Mouse (Mus musculus): ENCODE results near the gene Matn3. TPM values are rescaled to one million over a fixed set of nuclear protein-coding genes. Genes with fewer than 3 reads are reported as not detected.

Gene Matn3
- not detected for total RNA-seq (2021)
- long read RNA-seq, experiment 1 = 0 reads
- long read RNA-seq, experiment 2 = 0 reads

DNA sequence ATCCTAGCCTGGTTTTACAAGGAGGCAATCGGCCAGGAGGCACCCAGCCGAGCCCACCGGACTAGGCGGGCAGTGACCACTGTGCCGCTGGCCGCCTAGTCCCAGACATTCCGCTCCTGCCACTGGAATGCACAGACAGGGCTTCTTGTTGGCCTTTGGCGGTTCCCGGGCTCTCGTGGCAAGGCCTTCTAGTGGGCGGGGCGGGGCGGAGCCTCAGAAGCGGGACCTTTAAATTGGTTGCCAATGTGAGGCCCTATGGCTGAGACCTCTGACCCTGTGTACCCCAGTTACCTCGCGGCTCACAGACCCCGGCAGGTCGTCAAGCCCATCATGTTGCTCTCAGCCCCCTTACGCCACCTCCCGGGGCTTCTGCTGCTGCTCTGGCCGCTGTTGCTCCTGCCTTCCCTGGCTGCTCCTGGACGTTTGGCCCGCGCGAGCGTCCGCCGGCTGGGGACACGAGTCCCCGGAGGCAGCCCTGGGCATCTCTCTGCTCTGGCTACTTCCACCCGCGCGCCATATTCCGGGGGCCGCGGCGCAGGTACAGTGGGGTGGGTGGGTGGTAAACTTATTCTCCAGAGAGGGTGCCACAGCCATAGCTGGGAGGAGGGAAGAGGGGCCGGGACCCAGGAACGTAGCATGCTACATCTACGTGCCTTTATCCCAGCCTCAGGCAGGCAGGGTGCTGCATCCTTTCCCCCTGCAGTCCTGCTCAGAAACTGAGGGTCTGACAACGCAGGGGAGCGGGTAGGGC lies at the start of gene Matn3:
TSS of gene Matn3 (plus strand) at position 216 of the 751 bp plus-strand sequence.
- peak; percentile 80 for DNase-seq (ENCODE audit: low spot score)

DNA sequence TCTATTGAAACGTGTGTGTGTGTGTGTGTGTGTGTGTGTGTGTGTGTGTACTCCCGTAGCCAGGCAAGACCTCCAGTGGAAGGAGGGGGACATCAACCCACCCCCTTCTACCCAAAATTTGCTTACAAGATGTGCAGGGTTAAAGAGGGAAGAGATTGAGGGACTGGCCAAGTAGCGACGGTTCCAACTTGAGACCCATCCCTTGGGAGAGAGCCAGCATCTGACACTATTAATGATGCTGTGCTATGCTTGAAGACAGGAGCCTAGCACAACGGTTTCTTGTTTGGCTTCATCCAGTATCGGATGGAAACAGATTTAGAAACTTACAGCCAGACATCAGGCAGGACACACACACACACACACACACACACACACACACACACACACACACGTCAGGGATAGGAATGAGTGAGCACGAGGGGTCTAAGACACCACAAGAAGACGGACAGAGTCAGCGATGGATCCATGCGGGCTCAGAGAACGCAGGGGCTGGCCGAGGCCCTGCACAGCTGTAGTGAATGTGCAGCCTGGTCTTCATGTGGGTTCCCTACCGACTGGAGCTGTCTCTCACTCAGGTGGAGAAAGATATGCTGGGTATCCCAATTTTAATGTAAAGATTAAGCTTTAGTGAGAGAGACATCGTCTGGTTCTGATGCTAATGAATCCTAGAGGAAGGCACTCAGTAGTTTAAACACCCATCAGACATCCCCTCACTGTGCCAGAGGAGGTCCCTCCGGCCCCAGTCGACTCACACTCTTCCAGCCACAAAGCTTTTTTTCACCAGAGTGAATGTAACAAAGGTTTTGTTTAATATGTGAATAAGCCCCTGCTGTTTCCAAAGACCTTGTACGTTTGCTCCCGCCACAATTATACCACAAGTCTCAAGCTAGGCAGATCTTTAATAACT lies 48.6 kb upstream of the Matn3 start:
- DNase-seq (ENCODE audit: low spot score) = no peak

DNA sequence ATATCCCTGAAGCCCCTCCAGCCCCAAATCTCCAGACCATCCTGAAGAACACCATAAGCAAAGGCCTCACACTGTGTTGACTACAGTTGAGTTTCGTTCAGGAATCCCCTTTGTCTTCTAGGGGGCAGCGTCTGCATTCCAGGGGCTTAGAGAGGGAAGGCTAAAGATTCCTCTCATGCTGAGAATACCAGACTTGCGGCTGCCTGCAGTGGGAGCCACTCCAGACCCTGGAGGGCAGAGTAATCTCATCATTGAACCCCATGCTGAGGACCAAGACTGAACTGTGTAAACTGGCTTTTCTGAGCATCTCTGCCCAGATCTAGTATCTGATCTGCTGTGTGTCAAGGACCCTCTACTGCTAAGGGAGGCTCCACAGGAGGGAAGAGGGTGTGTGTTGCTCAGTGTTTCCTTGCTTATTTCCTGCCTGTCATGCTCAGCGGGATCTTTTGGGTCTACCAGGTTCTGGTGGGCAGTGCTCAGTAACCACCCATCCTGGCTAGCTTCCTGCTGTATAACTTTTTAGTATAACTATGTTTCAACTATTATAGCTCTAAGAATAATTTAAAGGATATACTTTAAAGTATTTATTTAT lies 47.5 kb upstream of the Matn3 start:
- DNase-seq (ENCODE audit: low spot score) = no peak

DNA sequence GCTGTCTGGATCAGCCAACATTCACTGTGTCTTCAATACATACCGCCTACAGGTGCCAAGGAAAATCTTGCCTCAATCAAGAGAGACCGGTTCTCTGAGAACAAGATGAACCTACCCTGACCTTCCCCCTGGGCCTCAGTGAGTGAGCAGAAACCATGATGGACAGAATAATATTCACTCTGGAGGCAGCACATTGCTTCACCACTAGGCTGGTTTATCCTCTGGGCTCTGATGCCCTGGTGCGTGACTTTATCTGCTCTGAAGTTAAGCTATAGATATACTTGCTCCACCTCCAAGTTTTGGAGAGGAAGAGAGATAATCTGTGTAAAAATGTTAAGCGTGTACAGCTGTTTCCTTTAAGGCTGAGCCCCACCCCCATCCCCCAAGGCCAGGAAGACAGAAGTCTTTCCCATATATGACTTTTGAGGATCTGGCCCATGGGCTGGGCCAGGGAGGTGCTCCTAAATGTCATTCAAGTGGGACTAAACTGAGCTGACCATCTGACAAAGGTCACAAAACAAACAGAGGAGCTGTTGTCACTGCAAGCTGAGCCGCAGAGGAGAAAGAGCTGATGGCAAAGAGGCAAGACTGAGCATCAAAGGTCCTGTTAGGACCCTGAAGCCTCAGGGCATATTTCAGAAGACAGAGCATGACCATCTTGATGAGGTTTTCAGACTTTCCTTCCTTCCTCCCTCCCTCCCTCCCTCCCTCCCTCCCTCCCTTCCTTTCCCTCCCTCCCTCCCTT lies 46.6 kb upstream of the Matn3 start:
- no peak for DNase-seq (ENCODE audit: low spot score)

DNA sequence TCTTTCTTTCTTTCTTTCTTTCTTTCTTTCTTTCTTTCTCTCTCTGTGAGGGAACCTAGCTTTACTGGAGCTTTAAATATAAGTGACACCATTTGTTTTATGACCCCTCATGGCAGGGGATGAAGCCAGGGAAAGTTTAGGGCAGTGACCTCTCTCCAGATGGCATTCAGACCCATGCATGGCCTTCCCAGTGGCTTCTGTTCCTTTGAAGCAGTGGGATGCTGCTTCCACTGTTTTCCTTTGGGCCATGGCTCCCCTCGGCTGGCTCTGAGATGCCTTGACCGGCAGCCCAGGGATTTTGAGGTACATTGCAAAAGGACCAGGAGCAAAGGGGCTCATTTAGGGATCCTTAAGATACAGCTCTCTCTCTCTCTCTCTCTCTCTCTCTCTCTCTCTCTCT lies 45.8 kb upstream of the Matn3 start:
- no peak for DNase-seq (ENCODE audit: low spot score)

DNA sequence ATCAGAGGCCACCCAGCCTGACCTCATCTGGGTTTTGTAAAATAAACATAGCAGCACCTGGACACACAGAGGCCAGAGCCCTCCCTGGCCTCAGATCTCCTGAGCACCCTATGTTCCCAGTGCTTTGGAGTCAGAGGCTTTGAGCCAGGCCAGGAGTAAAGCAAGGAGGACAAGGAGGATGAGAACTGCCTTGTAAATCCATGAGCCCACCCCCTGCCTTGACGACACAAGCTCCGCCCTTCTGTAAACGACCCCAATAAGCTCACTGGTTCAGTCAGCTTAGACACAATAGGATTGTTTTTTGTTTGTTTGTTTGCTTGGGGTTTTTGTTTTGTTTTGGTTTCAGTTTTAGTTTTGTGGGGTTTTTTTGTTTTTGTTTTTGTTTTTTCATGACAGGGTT lies 45.2 kb upstream of the Matn3 start:
- no peak for DNase-seq (ENCODE audit: low spot score)

DNA sequence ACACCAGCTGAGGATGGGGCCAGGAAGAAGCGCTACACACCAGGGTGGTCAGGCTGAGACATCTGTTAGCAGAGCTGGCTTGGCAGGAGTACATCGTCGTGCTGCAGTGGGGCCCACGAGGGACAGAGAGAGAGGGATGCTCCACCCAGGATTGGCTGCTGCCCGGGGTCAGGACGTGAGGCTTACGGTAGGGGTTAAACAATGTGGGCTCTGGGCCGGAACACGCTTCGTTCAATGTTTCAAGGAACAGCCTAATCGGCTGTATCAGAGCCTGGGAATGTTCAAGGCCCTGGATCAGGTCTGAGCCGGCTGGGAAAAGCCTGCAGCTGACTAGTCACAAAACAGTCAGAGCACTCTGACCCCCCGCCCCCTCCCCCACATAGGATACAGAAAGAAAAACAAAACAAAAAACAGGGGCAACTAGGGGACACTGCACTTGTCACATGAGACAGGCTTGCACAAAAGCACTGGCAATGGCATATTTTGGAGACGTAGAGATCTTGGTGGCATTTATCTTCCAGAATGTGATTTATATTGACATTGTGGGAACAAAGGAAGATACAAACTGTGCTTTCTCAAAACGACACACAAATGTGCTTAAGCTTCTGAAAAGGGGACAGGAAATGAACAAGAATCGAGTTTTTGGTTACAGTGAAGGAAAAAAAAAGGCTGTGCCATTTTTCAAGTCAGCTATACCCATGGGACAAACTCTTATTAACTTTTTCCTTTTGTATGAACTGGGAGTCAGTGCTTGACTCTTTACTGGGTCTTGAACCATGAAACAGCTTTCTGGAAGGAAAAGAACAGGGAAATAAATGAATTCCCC lies 34.7 kb upstream of the Matn3 start:
- peak; percentile 62 for DNase-seq (ENCODE audit: low spot score)

DNA sequence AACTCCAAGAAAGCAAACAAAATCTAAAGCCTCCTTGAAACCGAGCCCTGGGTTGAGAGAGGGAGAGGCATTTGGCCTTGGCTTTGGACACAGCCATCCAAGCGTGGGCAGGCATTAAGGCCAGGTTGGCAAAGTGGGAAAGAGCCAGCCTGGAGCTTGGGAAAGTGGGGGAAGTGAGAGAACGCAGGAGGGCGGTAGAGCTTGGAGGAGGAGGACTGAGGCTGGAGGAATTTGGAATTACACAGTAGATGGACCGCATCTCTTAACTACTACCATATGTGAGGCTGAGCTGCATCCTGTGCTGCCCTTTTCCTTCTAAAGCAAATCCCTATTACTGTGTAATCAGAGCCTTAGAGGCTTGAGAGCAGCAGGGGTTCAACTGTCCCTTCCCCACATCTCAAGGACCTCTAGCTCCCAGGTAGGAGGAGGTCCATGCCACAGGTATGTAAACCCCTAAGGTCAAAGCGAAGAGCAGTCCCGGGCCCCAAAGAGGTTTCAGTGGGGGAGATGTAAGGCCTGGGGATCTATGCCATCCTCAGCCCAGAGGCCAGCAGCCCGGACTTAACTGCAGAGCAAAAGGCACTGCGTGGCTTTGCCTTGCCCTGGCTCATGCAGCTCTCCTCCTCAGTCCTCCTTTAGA lies 33.9 kb upstream of the Matn3 start:
- DNase-seq (ENCODE audit: low spot score) = no peak

DNA sequence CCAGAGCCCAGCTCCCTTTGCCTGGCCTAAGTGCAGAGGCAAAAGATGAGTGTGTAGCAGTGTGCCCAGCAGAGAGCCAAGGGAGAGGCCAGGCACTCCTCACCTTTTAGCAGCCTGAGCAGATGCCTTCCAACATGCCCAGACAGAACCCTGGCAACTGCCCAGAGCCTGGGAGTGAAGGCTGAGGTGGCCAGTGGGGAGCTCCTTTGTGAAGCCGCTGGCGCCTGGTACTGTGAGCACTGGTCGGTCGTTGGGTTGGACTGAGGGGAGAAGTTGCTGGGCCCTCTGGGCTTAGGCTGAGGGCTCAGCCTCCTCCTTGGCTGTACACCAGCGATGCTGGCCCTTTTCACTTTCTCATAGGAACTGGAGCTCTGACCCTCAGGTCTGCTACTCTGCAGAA lies 31.4 kb upstream of the Matn3 start:
- DNase-seq (ENCODE audit: low spot score) = peak; percentile 65

DNA sequence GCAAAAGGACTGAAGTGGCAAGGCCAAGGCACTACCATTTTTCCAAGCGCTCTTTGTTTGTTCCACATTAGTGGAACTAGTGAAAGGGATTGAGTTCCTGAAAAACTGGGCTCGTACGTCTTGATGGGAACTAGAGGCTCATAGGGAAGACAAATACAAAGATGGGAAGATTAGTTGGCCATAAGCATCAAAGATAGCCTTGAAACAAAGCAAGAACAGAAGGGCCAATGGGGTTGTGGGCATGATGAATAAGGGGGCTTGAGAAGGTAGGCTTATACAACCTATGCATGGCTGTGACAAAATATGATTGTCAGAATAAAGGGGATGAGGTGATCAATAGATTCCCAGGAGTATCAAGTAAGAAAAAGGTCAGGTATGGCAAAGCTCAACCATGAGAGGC lies 28.5 kb upstream of the Matn3 start:
- DNase-seq (ENCODE audit: low spot score) = no peak

DNA sequence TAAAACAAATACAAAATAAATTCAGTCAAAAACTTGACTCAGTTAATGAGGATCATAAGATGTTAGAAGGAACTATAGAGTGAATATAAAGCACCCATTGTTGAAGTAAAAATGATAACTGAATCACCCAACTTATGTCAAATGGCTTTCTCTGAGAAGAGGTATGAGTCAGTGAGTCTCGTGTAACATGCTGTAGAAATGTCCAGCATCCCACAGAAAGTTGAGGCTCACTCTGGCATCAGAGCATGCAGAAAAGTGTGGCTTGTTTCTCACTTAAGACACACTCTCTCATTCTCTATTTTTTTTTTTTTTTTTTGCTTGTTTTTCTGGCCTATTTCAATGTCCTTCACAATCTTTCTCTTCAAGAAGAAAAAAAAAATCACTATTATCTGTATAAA lies 26.7 kb upstream of the Matn3 start:
- DNase-seq (ENCODE audit: low spot score) = no peak

DNA sequence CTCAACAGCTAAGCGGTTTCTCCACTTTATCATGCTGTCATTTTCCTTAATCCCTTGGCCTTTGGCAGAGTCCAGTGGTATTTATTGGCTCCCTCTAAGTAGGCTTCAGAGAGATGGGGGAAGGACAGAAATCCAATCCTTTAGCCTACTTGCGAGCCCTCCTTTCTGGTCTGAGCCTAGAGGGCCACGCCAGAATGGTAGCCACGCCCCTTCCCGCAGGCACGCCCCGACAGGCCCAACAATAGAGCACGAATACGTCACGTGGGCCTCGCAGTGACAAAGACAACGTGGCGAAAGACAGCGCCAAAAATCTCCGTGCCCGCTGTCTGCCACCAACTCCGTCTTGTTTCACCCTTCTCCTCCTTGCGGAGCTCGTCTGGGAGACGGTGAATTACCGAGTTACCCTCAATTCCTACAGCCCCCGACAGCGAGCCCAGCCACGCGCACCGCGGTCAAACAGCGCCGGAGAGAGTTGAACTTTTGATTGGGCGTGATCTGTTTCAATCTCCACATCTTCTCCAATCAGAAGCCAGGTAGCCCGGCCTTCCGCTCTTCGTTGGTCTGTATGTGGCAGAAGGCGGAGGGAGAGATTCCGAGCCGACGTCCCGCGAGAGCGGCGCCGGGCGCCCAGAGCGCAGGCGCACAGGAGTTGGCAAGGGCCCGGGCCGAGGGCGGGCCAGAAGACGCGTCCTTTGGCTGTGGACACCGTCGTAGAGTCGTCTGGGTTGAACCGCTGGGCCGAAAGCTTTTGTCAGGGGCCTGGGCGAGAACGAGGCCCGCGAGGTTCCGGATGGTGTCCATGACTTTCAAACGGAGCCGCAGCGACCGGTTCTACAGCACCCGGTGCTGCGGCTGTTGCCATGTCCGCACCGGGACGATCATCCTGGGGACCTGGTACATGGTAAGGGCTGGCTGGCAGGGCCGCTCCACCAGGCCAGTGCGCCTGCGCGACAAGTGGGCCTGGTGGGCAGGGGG lies 26.0 kb upstream of the Matn3 start, which contains the start of gene Laptm4a:
TSS of gene Laptm4a (plus strand) at position 271 of the 975 bp plus-strand sequence.
- DNase-seq (ENCODE audit: low spot score) = peak; percentile 98

DNA sequence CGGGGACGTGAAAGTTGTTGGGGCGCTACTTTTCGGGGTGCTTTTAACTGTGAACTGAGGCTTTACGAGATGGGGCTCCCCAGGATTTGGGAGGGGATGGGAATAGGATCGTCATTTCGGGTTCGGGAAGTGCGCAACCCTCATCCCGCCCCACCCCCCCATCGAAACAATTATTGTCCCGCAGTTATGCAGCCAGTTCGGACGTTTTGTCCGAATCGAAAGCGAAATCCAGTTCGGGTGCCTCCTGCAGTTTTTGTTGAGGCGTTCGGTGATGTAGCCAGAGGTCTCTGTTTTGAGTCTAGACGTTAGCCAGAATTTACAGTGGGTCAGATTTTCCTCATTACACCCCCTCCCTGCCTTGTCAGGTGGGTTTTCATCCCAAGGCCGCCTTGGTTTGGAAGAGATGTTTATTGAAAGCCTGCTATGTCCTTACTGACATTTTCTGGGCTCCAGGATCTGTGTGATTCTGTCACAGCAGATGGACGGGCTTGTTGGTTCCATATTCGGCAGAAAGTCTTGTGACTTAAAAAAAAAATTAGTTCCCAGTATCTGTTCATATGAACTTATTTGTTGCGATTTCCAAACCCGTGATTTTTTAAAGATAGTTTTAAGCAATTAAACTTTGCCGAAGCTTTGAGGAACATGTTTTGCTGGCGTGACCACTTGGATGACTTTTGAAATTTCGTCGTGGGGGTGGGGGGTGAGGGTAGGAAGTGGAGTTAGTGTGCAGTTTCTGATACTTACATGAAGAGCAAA lies 25.2 kb upstream of the Matn3 start:
- no peak for DNase-seq (ENCODE audit: low spot score)

DNA sequence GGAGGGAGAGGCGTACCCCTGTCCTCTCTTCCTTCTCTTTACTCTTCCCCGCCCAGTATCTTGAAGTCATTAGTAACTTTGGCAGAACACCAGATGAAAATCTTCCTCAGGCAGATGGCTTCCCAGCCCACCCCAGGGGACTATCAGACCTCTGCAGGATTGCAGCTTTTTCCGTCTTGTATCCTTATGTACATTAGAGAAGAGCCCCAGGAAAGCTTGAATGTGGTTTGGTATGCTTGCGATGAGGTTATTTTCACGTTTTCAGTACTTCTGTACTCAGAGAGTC lies 24.7 kb upstream of the Matn3 start:
- peak; percentile 79 for DNase-seq (ENCODE audit: low spot score)

DNA sequence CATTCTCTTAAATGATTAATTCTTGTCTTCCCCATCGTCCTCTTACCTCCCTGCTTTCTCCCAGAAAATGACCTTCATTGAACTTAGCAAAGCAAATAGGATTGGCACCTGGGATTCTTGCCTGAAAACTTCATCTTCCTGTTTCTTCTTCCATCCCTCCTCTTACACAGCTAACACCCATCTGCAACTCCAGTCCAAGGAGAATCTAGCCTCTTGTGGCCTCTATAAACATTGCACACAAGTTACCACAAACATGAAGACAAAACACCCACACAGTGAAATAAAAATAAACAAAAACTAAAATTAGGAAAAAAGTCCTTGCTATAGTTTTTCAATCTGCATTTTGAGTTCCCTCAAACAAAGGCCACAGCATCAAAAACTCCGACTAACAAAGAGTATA lies 24.1 kb upstream of the Matn3 start:
- DNase-seq (ENCODE audit: low spot score) = no peak

DNA sequence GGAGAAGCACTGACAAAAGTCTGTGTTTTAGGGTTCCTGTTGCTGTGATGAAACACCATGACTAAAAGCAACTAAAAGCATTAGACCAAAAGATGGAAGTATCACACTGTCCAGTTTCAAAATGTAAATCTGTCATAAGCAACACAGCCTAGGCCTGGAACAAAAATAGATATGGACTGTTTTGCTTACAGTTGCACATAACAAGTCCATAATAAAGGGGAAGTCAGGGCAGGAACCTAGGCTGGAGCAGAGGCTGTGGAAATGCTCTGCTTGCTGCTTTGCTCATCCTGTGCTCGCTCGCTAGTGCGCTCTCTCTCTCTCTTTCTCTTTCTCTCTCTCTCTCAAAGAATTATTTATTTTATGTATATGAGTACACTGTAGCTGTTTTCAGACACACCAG lies 20.1 kb upstream of the Matn3 start:
- DNase-seq (ENCODE audit: low spot score) = no peak

DNA sequence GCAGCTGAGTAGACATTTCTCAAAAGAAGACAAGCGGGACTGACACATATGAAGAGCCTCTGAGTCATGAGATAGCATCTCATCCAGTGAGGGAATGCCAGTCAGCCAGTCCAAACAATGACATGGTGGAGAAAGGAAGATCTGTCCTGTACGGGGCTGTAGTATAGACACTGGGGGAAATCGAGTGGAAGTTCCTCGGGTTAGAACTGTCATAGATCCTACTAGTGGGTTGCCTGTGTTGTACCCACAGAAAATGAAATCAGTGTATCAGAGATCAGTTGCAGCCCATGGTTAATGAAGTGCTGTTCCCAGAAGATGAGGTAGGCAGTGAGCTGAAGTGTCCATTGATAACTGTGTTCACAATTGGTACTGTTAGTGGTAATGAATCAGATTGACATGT lies 19.0 kb upstream of the Matn3 start:
- DNase-seq (ENCODE audit: low spot score) = no peak

DNA sequence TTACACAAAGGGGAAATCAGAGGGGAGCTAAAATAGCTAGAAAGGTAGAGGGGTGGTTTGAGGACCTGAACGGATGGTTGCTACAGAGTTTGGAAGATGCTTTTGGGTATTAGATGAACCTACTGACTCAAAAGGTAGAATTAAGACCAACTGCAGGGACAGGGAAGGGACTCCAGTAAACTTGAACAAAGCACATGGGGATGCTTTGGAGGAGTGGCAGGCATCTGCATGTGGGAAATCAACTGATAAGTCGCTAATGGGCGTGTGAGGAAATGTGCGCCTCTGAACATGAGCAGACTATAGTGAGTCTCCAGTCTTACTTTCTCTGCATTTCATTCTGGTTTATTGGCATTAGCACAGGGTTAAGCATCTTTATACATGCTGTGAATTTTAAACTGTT lies 16.6 kb upstream of the Matn3 start:
- DNase-seq (ENCODE audit: low spot score) = no peak
